Mouse (Mus musculus): Measurements from ENCODE around the gene Hadhb. TPM values are rescaled to one million over a fixed set of nuclear protein-coding genes. Genes with fewer than 3 reads are reported as not detected.

Gene Hadhb
- 57.5 and 86.0 TPM in 2 replicates for polyA plus RNA-seq (2015; fragmentation: Nextera tagmentation; extraction: Ambion mirVana)

DNA sequence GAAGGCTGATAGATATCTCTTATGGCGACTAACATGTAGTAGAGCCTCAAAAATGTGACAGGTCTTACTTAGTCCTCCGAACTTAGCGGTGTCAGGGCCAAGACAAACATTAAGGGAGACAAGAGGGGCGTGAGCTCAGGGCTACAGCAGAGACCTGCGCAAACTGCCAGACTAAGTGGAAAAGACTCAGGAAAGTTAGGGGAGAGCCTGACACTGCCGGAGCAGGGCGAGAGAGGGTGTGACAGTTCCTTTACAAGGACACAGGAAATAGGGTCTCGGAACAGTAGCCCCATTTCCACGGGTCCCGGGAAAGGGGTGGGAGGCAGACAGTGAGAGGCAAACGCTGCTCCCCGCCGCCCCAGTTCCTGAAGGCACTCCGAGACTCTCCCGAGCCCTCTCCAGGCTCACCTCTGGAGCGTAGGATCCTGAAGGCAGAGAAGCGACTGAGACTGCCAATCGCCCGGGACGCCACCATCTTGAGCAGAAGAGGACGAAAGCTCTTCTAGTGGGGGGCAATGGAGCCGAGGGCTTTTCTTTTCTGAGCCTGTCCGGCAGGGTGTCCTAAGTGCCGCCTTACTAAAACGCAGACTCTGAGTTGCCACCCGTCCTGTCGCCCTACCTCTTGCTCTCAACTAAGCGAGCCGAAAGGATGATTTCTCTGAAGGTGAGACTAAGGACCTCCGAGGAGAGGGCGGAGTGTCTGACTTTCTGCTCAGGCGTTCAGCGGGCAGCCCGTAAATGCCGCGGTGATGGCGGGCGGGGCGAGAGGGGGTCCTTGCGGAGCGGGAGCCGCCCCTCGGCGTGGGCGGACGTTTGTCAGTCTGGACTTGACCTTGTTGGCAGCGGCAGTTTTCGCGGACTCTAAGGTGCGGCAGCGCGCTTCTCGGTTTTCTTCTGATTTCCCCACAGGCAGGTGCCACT lies at the start of gene Hadhb, which contains the start of gene Hadha:
Gene Hadhb (plus strand): TSS at position 775 of the 921 bp plus-strand sequence.
Gene Hadha (minus strand): TSS at position 689 of the 921 bp plus-strand sequence.
- Histone ChIP-seq H3K4me3 (replicated peaks) (peak within 1 kb of the TSS; percentile 69), H3K36me3 (no peaks in the 10 kb centered on the region), H3K27ac (replicated peaks) (peak within 1 kb of the TSS; percentile 91), H3K27me3 (replicated peaks) (no peaks in the 10 kb centered on the region), H3K4me2 (peak within 1 kb of the TSS; percentile 77), H3K9me3 (replicated peaks) (no peaks in the 10 kb centered on the region), H3K4me1 (peaks cover 38% of the 10 kb centered on the region), H3K9ac (replicated peaks) (peak within 1 kb of the TSS; percentile 84)
- under 1% methylated on average over 53 of the region's 53 CpGs for WGBS
- peak; percentile 92 for ATAC-seq (ENCODE audit: low FRiP score)

DNA sequence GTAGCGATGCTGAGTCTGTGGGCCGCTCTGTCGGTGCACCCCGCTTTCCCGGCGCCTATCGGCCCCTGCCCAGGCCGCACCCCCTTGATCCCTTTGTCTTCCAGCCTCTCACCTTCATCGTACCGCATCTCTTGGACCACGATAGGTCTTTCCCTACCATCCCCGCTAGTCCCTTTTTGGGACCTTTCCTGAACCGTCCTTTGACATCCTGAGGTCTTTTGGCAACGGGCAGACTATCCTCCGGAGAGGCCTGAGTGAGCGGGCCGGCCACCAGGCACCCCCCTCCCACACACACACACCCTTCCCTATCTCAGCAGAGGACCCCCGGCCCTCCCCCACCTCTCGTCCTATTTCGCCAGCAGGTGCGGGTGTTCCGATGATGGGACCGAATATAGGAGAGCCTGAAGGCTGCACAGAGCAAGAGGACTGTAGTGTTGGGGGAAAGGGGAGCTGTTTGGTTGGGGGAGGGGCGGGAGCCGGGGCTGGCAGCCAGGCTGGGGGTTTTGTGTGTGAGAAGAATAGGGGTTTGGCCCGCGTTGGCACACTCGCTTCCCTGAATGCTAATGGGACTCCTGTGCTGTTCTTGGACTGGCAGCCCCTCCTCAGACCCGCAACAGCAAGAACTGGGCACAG lies 49.3 kb upstream of the Hadhb start, which contains the start of gene 3110082J24Rik:
Gene 3110082J24Rik (minus strand): TSS at position 419 of the 633 bp plus-strand sequence.
- Histone ChIP-seq H3K27me3 (replicated peaks) (no peaks in the 10 kb centered on the region), H3K4me1 (peaks cover 56% of the 10 kb centered on the region), H3K27ac (replicated peaks) (peak within 1 kb of the TSS; percentile 81), H3K9me3 (replicated peaks) (no peaks in the 10 kb centered on the region), H3K4me3 (replicated peaks) (peak within 1 kb of the TSS; percentile 57), H3K9ac (replicated peaks) (peak within 1 kb of the TSS; percentile 61), H3K36me3 (no peaks in the 10 kb centered on the region), H3K4me2 (peak within 1 kb of the TSS; percentile 97)
- WGBS: 1% methylated on average over 29 of the region's 29 CpGs
- ATAC-seq (ENCODE audit: low FRiP score): peak; percentile 40

DNA sequence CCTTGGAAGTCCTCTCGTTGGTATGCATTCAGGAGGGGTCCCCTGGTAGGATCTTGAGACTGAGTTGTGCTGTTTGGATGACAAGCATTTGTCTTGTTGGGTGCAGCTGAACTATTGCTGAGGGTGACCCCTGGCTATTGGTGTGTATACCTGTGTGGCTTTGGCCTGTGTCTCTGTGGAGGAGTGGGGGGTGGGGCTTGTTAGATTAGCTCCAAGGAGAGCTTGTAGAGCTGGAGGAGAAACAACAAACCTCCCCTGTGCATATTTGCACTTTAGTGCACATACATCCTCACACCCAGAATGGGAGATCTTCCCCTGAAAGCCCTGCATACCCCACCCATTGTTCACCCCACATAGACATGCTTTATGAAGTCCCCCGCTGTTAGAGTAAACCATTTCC lies 48.3 kb upstream of the Hadhb start:
- H3K4me1 ChIP-seq: peaks cover 66% of the 10 kb centered on the region

GRCm38 (mm10) chr5:30107186-30107585 lies 47.9 kb upstream of the Hadhb start:
- 3% methylated on average over 7 of the region's 7 CpGs for WGBS
- H3K4me3 ChIP-seq (replicated peaks): peak overlapping the region; percentile 57
- peak overlapping the region; percentile 97 for H3K4me2 ChIP-seq
- H3K9me3 ChIP-seq (replicated peaks): no peaks in the 10 kb centered on the region
- peaks cover 68% of the 10 kb centered on the region for H3K4me1 ChIP-seq
- H3K27ac ChIP-seq (replicated peaks): peak overlapping the region; percentile 81
- H3K9ac ChIP-seq (replicated peaks): 0 out of 2 replicates have a peak overlapping the region, but pooled peaks have one; percentile 4
- ATAC-seq (ENCODE audit: low FRiP score): peak; percentile 50
- H3K27me3 ChIP-seq (replicated peaks): peaks cover under 1% of the 10 kb centered on the region; the same call in 1 of the 2 replicates
- no peaks in the 10 kb centered on the region for H3K36me3 ChIP-seq

More for the DNA sequence above, 48.3 kb upstream of the Hadhb start:
- Histone ChIP-seq H3K9ac (replicated peaks) (0 out of 2 replicates have a peak overlapping the region, but pooled peaks have one; percentile 4), H3K4me3 (replicated peaks) (peak overlapping the region; percentile 57), H3K27me3 (replicated peaks) (no peaks in the 10 kb centered on the region), H3K27ac (replicated peaks) (peak overlapping the region; percentile 81), H3K36me3 (no peaks in the 10 kb centered on the region), H3K9me3 (replicated peaks) (no peaks in the 10 kb centered on the region), H3K4me2 (peak overlapping the region; percentile 97)
- WGBS: 5% methylated on average over 2 of the region's 2 CpGs
- ATAC-seq (ENCODE audit: low FRiP score): no peak; the same call in 1 of the 2 replicates

DNA sequence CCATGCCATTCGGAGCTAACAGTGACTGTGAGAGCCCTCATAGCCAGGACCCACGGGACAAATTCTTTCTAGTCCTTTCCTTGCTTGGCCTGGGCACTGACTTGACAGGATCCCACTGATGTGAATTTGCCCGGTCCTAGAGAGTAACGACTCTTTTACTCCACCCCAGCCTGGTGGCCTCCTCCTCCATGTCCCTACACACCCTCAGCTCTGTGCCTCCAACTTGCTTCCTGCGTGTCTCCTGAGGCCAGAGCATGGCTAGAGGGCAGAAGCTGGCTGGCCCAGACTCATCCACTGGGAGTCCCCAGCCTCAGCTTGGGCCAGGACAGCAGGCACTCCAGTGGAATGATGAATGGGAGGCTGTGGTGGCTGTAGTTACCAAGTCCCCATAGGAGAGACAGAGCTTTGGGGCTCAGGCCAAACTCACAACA lies 47.4 kb upstream of the Hadhb start:
- H3K4me2 ChIP-seq: peak overlapping the region; percentile 97
- ATAC-seq (ENCODE audit: low FRiP score): peak; percentile 16; the same call in 1 of the 2 replicates
- WGBS: 2% methylated on average over 5 of the region's 5 CpGs
- H3K4me3 ChIP-seq (replicated peaks): peak overlapping the region; percentile 57; the same call in 1 of the 2 replicates
- peak overlapping the region; percentile 81 for H3K27ac ChIP-seq (replicated peaks)
- H3K36me3 ChIP-seq: no peaks in the 10 kb centered on the region
- peaks cover 5% of the 10 kb centered on the region; the same call in 1 of the 2 replicates for H3K27me3 ChIP-seq (replicated peaks)
- H3K4me1 ChIP-seq: peaks cover 68% of the 10 kb centered on the region
- H3K9me3 ChIP-seq (replicated peaks): no peaks in the 10 kb centered on the region
- 0 out of 2 replicates have a peak overlapping the region, but pooled peaks have one; percentile 23 for H3K9ac ChIP-seq (replicated peaks)

- WGBS: 65% methylated on average over 6 of the region's 6 CpGs
- peaks cover 68% of the 10 kb centered on the region for H3K4me1 ChIP-seq
- H3K4me3 ChIP-seq (replicated peaks): no peak overlapping the region
- no peak overlapping the region for H3K9ac ChIP-seq (replicated peaks)
- peak overlapping the region; percentile 97 for H3K4me2 ChIP-seq
- peaks cover 9% of the 10 kb centered on the region; the same call in 1 of the 2 replicates for H3K27me3 ChIP-seq (replicated peaks)
- H3K9me3 ChIP-seq (replicated peaks): no peaks in the 10 kb centered on the region
- H3K27ac ChIP-seq (replicated peaks): peak overlapping the region; percentile 81
- ATAC-seq (ENCODE audit: low FRiP score): no peak
- H3K36me3 ChIP-seq: no peaks in the 10 kb centered on the region
These were observed 46.8 kb upstream of the Hadhb start for GRCm38 (mm10) chr5:30108233-30108632.

GRCm38 (mm10) chr5:30109899-30110298 lies 45.1 kb upstream of the Hadhb start:
- no peak overlapping the region for H3K4me3 ChIP-seq (replicated peaks)
- ATAC-seq (ENCODE audit: low FRiP score): no peak
- peaks cover 76% of the 10 kb centered on the region for H3K4me1 ChIP-seq
- 28% methylated on average over 2 of the region's 2 CpGs for WGBS
- H3K9ac ChIP-seq (replicated peaks): no peak overlapping the region
- H3K27ac ChIP-seq (replicated peaks): no peak overlapping the region; the same call in 1 of the 2 replicates
- H3K36me3 ChIP-seq: no peaks in the 10 kb centered on the region
- H3K4me2 ChIP-seq: no peak overlapping the region
- peaks cover 10% of the 10 kb centered on the region; the same call in 1 of the 2 replicates for H3K27me3 ChIP-seq (replicated peaks)
- no peaks in the 10 kb centered on the region for H3K9me3 ChIP-seq (replicated peaks)

- H3K36me3 ChIP-seq: no peaks in the 10 kb centered on the region
These were observed 44.5 kb upstream of the Hadhb start for GRCm38 (mm10) chr5:30110371-30111060.

GRCm38 (mm10) chr5:30111126-30111525 lies 43.9 kb upstream of the Hadhb start:
- Histone ChIP-seq H3K36me3 (no peaks in the 10 kb centered on the region), H3K27me3 (replicated peaks) (peaks cover 10% of the 10 kb centered on the region; the same call in 1 of the 2 replicates), H3K27ac (replicated peaks) (peak overlapping the region; percentile 64), H3K4me2 (peak overlapping the region; percentile 49), H3K9me3 (replicated peaks) (no peaks in the 10 kb centered on the region), H3K4me3 (replicated peaks) (peak overlapping the region; percentile 14), H3K4me1 (peaks cover 65% of the 10 kb centered on the region), H3K9ac (replicated peaks) (0 out of 2 replicates have a peak overlapping the region, but pooled peaks have one; percentile 20)
- no peak for ATAC-seq (ENCODE audit: low FRiP score)
- WGBS: 3% methylated on average over 18 of the region's 18 CpGs

More at GRCm38 (mm10) chr5:30110371-30111060, 44.5 kb upstream of the Hadhb start:
- Histone ChIP-seq H3K27ac (replicated peaks) (peak overlapping the region; percentile 64), H3K27me3 (replicated peaks) (peaks cover 10% of the 10 kb centered on the region; the same call in 1 of the 2 replicates), H3K4me2 (peak overlapping the region; percentile 49), H3K4me1 (peaks cover 71% of the 10 kb centered on the region), H3K4me3 (replicated peaks) (peak overlapping the region; percentile 14), H3K9me3 (replicated peaks) (no peaks in the 10 kb centered on the region), H3K9ac (replicated peaks) (0 out of 2 replicates have a peak overlapping the region, but pooled peaks have one; percentile 20)
- ATAC-seq (ENCODE audit: low FRiP score): no peak
- WGBS: 11% methylated on average over 22 of the region's 22 CpGs

- Histone ChIP-seq H3K27me3 (replicated peaks) (peaks cover 10% of the 10 kb centered on the region; the same call in 1 of the 2 replicates), H3K9me3 (replicated peaks) (no peaks in the 10 kb centered on the region), H3K4me1 (peaks cover 59% of the 10 kb centered on the region), H3K4me2 (peak overlapping the region; percentile 49), H3K4me3 (replicated peaks) (no peak overlapping the region), H3K36me3 (no peaks in the 10 kb centered on the region), H3K27ac (replicated peaks) (no peak overlapping the region), H3K9ac (replicated peaks) (no peak overlapping the region)
- ATAC-seq (ENCODE audit: low FRiP score): no peak
- WGBS: 69% methylated on average over 3 of the region's 3 CpGs
These were observed 43.3 kb upstream of the Hadhb start for GRCm38 (mm10) chr5:30111771-30112170.
